9 mouse cellular contexts compared by ENCODE assay signal in the genomic region with DNA sequence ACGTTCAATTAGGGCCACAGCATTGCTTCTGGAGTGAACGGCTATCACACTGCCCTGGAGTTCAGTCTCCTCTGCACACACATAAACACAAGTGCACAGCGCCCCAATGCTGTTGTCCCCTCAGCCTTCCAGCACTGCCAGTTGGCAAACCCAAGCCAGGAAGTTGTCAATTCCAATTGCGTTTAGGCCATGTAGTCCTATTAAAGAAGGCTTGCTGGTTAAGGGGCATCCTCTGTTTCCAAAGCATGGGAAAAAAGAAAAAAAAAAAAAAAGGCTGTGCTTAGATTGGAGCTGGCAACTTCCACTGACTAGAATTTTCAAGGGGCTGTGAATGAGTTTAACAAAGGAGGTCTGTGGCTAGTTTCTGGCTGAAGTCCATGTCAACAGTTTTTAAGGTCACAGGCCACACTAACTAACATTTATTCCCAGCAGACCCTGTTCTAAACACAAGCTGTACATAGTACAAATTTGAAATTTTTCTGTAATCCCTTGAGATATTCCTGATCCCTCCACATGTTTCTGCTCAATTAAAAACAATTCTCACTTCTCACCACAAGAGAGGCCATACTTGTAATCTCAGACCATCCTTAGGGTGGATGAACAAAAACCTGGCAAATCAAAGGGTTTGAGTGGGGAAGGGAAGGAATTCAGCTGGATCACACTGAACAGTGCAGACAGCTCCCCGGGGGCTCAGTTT.
DNase-seq lines count a peak whose midpoint lies in the region; ATAC-seq and TF ChIP-seq lines count a peak whose summit lies in the region.
"Had no signal": no experiment of that assay in that cellular context is flagged by ENCODE, and none has a peak within 500 bp of the region (broad histone marks: within the 10 kb centered on the region; RNA-seq: fewer than 3 reads in every experiment).

No protein-coding gene starts in this region.

- DNase-seq in kidney, postnatal 25 days: no peak
- peak; percentile 37 to 42 for DNase-seq in heart, postnatal 10 days
- peak; percentile 17 to 23 for DNase-seq in lung, postnatal 4 days
- DNase-seq in thymus, adult 18-20 months: no peak
- DNase-seq in adrenal gland, postnatal 25 days: no peak

- H3K9me3 ChIP-seq in kidney, embryonic 14.5 days (ENCODE audit: control insufficient read depth, low read length): no peaks in the 10 kb centered on the region
- H3K9me3 ChIP-seq: G1E had no signal

- no peaks in the 10 kb centered on the region for H3K36me3 ChIP-seq in kidney, embryonic 14.5 days (ENCODE audit: control insufficient read depth, insufficient read depth, low read length)

- no peaks in the 10 kb centered on the region for H3K27me3 ChIP-seq in kidney, embryonic 14.5 days (ENCODE audit: control insufficient read depth, insufficient read depth, low read length)

- no peak overlapping the region for H3K4me2 ChIP-seq in kidney, embryonic 14.5 days (replicated peaks; ENCODE audit: low read depth, low read length)

- TF ChIP-seq CTCF in cortical plate, adult 2 months (IDR thresholded peaks at IDR 0.05; ENCODE audit: extremely low read depth, insufficient read depth, low read length): no peak

- H3K9ac ChIP-seq in kidney, embryonic 14.5 days (ENCODE audit: low read depth, low read length): no peak overlapping the region

- no peak overlapping the region for H3K27ac ChIP-seq in kidney, embryonic 14.5 days (ENCODE audit: low read depth, low read length)
- peak overlapping the region; percentile 10 for H3K27ac ChIP-seq in cortical plate, adult 2 months (ENCODE audit: insufficient read depth, low read length)

- no peaks in the 10 kb centered on the region for H3K4me1 ChIP-seq in kidney, embryonic 14.5 days (ENCODE audit: control insufficient read depth, insufficient read depth, low read length)
- no peaks in the 10 kb centered on the region; the same call in none of the 2 replicates for H3K4me1 ChIP-seq in cortical plate, adult 2 months (ENCODE audit: control insufficient read depth, insufficient read depth, low read length)

- no peak for TF ChIP-seq POLR2A in cortical plate, adult 2 months (IDR thresholded peaks at IDR 0.05; ENCODE audit: extremely low read depth, insufficient read depth, low read length)

- intact Hi-C loops in heart, postnatal 10 days (cut with DNase I): no loop called here

- no peak overlapping the region for H3K4me3 ChIP-seq in kidney, embryonic 14.5 days (ENCODE audit: low read length)
- no peak overlapping the region for H3K4me3 ChIP-seq in cortical plate, adult 2 months (ENCODE audit: insufficient read depth, low read length)

- whole genome bisulfite sequencing in kidney, embryonic 14.5 days: 61% methylated on average over 5 of the region's 5 CpGs

- peak; percentile 39; the same call in 1 of the 2 replicates for ATAC-seq in kidney, embryonic 14.5 days (ENCODE audit: low FRiP score, low TSS enrichment)
- no peak for ATAC-seq in erythroid progenitor cell, adult 5-6 weeks (replicated peaks; ENCODE audit: low FRiP score, poor library complexity, severe bottlenecking)

Comparison
In these comparisons a context has a peak if more than half of its experiments do, and no peak if none do; other contexts are left out.
1. DNase-seq: peak in heart, postnatal 10 days (2 of 2) and lung, postnatal 4 days (2 of 2); none in kidney, postnatal 25 days (0 of 2), thymus, adult 18-20 months (0 of 2) and adrenal gland, postnatal 25 days (single experiment).